Mouse (Mus musculus): ENCODE results near the gene Eif2b3.
A peak's percentile ranks its signal among the peaks of the same experiment; 100 is the strongest.

The Eif2b3 gene

DNA sequence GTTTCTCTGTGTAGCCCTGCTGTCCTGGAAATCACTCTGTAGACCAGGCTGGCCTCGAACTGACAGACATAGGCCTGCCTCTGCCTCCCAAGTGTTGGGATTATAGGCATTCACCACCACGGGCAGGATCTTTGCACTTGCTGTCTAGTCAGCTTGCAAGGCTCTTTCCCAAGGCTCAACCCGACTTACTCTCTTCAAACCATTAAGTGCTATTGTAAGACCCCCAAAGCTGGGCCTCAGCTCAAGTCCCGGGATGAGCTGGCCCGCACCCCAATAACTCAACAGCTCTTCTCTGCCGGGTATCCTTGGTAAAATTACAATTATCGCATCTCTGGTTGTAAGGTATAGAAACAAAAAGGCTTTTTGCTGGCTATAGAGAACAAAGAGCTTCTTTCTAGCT is 875 bp upstream of the Eif2b3 start:
- no peak for DNase-seq

DNA sequence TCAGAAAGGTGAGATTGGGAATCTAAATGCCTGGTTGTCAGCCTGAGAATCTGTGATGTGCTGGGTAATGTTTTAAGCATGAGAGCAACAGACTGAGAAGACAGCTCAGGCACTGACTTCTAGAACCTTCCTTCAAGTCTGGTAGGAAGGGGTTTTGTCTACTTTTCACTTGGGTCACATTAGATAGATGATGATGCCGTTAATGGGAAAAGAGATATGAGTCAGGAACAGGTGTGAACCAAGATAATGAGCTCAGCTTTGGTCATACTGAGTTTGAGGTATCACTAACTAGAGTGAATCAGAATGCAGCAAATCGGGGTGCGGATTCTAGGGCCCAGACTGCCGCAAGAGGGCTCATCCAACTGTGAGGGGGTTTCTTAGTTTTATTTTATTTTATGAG is 4.3 kb downstream of the Eif2b3 start:
- no peak for DNase-seq

DNA sequence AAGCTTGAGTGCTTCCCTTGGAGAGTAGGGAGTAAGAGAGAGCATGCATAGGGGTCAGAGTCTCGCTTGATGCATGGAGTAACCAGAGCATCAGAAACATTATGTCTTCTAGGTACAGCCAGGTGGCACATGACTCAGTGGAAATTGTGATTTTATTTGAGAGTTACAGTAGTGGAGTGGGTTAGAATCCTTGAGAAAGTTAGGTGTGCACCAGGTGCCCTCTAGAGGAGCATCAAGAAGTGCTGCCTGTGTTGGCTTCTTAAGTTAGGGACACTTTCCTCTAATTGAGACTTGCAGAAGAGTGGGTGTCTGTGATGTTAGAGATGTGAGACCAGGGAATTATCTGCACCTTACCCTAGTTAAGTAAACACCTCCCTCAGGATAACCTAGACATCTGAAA is 11.9 kb downstream of the Eif2b3 start:
- DNase-seq: peak in 1 of 2 experiments; percentile 13

DNA sequence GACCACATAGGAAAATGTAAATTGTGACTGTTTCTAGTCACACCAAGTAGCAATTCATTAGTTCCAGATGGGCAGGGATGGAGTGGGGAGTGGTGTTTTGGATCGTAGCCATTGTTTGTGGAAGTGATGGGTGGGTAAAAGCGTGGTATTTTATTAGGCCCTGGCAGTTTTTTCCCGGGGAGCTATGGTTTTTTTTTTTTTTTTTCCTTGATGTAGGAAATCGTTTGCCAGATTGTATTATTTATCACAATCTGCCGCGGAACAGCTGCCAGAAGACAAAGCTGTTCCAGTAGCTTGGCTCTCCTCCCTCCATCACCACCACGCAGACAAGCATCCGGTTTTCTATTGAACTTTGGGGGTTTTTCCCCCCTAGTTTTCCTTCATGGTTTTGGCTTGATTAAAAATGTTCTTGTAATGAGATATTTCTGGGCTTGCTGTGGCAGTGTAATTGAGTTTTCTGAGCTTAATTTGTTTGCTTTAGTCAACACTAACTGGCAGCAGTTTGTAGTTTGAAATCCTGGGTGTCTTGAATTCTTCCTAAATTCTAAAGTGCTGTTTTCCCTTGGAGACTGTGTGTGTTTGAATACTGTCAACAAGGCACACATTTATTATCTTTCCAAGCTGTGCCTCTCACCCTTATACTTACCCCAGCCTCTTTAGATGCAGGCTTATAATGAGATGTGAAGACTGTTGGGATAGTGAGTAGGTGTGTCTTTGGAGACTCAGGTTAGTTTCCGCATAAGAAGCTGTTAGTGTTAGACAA is 20.9 kb downstream of the Eif2b3 start:
- DNase-seq: peak; percentile 55 to 64

DNA sequence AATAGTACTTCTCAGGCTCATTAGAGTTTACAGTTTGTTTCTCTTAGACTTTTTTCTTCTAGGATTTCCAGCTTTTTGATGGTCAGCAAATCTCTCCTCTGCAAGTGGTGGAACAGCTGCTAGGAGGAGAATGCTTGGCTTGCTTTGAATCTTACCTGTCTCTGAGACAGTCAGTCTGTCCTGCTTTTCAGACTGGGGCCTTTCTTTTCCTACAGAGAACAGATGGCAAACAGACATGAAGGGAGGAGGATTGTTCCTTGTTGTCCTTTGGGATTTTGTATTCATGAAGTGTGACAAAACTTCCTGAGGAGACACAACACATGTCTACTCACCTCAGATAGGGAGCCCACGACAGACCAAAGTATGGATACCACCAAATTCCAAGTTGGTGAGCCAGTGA is 21.6 kb downstream of the Eif2b3 start:
- no peak for DNase-seq

DNA sequence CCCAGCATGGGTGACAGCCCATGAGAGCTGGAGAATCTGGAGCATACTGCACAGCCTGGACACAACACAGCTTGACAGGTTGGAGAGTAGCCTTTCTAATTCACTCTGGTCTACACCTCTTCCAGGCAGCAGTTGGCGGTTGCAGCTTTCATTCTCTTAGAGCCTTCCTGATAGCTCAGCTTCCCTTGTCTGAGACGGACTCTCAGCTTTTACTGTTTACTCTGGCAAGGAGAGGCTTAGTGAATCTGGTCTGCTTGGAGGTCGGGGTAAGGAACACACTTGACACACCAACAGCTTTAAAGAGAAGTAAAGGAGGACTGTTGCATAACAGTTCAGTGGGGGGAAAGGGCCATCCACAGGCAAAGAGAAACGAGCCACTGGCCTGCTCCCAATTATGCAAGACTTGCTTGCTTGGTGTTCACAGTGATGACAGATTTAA is 22.1 kb downstream of the Eif2b3 start:
- DNase-seq: peak; percentile 71 to 88

DNA sequence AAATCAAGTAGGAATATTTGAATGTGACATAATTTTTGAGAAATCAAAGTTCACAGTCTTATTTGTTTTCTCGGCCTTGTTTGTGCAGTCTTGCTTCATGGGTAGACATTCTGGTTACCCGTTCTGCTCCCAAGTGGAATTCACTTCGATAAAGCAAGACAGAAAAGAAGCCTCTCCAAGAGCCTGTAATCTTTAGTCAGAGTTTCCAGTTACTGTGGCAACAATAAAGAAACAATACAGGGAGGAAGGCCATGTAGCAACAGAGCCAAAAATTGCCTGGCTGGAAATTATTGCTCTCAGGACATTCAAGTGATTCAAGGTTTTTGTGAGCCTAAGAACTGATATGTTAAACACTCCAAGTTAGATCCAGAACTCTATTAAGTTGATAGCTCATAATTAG is 29.6 kb downstream of the Eif2b3 start:
- DNase-seq: no peak

DNA sequence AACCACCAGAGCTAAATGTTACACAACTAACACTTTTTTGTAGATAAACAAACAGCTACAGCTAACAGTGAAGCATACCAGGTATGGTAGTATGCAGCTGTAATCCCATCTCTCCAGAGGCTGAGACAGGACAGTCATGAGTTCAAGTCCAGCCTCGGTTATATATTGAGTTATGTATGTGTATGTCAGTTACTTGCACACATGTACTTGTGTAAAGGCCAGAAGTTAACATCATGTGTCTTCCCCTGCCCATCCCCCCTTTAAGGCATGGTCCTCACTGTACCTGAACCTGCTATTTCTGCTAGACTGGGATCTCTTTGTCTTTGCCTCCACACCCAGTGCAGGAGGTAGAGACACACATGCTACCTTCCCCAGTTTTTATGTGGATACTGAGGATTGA is 30.3 kb downstream of the Eif2b3 start:
- no peak for DNase-seq

DNA sequence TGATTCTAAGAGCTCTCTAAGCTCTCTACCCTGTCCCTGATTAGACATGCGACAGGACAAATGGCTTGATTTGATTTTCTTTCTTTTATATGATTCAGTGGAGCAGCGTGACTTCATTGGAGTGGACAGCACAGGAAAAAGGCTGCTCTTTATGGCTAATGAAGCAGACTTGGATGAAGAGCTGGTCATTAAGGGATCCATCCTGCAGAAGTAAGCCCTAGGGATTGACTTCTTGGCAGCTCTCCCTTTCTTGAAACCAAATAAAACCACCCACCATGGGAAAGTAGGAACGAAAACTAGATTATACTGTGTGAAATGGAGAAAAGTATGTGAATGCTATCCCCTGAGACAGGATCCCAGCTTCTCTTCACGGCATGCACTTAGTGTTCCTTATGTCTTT is 33.4 kb downstream of the Eif2b3 start:
- no peak for DNase-seq

DNA sequence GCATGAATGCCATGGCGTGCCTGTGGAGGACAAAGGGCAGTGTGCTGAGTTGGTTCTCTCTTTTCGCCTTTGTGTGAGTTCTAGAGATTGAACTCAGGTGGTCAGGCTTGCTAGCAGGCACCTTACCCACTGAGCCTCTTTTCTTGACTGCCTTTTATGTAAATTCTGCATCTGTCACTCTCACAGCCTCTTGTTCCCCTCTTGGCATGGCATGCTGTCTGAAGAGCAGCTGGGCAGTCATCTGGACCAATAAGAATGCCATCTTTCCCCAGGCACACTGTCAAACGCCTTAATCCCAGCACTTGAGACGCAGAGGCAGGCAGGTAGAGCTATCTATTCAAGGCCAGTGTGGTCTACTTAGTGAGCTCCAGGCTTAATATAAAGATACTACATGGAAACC is 34.8 kb downstream of the Eif2b3 start:
- DNase-seq: no peak

DNA sequence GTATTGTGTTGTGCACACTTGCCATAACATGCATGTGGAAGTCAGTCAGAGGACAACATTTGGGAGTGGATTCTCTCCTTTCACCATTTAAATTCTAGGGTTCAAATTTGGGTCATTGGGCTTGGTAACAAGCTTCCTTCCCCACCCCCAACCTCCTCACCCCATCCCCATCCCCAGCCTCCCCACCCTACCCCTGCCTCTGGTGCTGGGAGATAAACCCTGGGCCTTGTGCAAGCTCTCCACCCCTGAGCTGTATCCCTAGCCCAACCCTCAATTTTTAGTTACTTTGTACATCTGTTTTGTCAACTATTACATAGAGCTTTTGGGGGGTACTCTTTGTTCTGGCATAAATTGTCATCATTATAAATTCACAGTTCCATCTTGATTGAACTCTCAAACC is 36.9 kb downstream of the Eif2b3 start:
- DNase-seq: no peak

DNA sequence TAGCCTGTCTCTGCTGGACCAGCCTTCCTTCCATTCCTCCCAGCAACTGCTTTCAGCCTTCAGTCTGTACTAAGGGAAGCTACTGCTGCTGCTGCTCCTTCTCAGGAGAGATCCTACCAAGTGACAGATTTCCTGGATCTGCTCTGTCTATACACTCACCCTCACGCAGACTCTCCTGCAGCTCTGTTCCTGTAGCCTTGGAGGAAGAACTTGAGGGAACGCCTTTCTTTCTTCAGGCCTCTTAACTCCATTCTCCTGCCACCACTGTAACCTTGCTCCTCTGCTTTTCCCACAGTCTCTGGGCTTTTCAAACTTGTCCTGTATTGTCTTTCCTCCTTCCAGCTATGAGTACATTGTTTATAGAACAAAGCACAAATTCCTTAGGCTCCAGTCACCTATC is 37.3 kb downstream of the Eif2b3 start:
- no peak for DNase-seq

DNA sequence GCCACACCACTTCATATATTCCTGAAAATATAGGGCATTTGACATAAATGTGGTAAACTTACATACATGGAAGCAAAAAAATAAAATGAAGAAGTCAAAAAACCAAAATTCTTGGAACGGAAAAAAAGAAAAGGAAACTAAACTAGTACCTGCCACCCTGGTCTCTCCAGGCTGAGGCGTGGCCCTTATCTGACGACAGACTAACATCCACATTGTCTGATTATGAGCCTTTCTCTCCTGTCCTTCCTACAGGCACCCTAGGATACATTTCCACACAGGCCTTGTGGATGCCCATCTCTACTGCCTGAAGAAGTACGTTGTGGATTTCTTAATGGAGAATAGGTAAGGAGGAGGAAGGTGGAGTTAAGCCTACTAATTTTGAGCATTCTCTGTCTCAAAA is 39.3 kb downstream of the Eif2b3 start:
- no peak for DNase-seq

DNA sequence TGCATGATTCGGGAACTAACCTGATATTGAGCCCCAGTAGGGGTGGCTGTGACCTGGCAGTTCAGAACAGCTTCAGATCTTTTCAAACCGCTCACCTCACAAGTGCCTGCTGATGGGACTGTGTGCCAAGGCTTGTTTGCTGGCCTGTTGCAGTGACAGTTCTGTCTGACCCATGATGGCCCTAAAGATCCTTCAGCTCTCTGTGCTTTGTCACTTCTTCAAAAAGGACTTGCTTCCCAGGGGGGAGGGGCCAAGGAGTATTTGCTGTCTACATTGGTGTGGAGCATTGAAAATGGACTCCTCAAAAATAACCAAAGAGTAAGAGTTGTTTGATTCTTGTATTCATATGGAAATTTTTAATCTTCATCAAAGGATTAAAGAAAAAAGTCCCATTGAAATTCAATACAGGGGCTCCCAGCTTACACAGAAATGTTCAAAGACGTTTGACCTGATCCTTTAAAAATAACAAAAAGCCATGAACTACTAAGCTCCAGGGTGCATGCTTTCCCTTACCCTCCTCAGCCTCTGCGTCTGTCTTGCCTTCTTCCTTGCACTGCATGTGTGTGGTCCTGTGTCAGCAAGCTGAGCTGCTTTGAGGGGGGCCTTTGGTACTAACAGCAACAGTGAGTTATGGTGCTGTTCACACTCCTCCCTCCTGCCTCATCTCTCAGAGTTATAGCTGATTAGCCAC is 43.6 kb downstream of the Eif2b3 start:
- no peak for DNase-seq

DNA sequence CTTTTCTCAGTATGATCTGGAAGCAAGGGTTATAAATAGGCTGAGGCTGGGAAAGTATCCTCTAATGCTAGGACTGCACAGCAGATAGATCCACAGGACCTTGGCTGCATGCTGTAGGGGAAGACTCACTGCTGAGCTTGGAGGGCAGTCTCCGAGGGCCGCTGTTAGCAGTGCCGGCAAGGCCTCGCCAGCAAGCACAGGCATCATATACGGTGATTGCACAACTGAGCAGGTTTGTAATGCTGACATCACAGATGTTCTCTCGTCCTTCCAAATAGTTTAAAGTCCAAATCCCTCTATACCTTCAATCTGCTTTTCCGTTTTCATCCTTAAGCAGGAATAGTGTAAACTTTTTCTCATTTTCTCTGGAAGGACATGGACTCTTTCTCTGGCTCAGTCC is 48.8 kb downstream of the Eif2b3 start:
- no peak for DNase-seq

DNA sequence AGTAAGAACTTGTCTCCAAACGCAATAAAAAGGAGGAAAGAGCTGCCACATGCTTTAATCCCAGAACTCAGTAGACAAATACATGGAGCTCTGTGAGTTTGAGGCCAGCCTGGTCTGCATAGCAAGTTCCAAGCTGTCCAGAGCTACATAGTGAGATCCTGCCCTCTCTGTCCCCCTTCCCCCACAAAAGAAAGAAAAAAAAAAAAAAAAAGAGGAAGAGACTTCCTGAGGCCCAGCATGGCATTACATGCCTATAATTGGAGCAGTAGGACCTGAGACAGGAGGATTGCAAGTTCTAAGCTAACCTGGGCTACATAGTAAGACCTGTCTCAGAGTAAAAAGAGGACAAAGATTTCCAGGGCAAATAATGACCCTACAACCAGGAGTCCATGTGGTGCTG is 50.4 kb downstream of the Eif2b3 start:
- no peak for DNase-seq

DNA sequence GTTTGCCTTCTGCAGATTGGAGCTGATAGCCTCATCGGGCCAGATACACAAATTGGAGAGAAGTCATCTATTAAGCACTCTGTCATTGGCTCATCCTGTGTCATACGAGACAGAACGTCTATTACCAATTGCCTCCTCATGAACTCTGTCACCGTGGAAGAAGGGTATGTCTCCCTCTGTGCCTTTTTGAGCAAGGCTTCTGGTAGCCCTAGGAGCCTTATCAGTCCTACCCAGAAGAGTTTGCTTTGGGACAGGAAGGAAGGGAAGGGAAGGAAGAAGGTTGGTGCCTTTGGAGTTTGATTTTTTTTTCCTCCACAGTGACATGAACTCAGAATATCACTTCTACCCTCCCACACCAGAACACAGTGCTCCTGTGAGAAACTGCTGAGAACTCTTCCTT is 51.4 kb downstream of the Eif2b3 start:
- DNase-seq: no peak

DNA sequence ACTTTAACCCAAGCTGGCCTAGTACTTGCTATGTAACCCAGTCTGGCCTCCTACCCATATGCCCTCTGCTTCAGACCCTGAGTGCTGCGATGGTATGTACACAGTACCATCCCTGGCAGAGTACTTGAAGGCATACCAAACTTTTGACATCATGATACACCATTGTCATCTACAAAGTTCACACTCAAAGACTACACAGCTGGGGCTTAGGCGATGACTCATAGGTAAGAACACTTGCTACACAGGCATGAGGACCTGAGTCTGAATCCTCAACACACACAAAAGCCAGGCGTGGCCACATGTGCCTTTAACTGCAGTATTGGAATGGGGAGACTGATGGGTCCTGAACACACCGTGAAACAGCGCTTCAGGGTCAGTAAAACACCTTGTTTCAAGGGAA is 52.0 kb downstream of the Eif2b3 start:
- DNase-seq: no peak

DNA sequence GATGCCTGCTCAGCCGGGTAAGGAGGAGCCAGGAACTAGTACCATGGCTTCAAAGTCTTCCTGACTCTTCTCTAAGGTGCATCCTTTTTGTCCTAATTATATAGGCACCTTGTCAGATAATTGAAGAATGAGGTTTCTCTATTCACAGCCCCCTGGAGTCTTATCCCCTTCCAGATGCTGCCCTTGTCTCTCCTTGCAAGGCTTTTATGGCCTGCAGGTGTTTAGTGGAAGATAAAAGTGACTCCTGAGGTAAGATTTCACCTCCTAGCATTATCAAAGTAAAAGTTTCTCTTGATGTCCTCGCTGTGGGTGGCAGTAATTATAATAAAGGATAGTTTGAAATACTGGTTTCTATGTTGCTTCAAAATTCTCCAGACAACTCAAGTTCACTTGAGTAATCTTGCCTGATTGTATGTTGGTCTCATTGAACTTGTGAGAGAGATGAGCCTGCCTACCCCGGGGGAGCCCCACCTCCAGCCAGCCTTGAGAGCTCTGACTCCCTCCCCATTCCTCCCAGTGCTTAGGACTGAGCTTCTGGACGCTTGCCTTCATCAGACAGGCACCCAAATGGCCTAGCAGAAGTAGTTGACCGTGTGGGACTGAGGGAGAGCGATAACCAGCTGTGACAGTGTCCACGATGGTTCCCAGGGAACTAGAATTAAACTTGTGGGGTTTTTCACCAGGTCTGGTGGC is 68.9 kb downstream of the Eif2b3 start:
- no peak for DNase-seq

DNA sequence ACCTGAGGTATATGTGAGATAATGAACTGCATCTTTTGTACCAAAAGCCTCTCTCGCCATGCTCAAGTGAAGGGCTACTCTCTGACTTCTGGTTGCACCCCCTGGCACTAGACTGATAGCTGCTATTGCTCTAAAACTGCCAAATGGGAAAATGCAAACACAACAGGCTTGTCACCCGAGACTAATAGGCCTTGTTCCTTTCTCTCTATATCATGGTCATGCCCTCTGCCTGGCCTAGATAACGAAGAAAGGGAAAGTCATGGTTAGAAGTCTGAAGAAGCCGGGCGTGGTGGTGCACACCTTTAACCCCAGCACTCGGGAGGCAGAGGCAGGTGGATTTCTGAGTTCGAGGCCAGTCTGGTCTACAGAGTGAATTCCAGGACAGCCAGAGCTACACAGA is 71.4 kb downstream of the Eif2b3 start:
- no peak for DNase-seq

DNA sequence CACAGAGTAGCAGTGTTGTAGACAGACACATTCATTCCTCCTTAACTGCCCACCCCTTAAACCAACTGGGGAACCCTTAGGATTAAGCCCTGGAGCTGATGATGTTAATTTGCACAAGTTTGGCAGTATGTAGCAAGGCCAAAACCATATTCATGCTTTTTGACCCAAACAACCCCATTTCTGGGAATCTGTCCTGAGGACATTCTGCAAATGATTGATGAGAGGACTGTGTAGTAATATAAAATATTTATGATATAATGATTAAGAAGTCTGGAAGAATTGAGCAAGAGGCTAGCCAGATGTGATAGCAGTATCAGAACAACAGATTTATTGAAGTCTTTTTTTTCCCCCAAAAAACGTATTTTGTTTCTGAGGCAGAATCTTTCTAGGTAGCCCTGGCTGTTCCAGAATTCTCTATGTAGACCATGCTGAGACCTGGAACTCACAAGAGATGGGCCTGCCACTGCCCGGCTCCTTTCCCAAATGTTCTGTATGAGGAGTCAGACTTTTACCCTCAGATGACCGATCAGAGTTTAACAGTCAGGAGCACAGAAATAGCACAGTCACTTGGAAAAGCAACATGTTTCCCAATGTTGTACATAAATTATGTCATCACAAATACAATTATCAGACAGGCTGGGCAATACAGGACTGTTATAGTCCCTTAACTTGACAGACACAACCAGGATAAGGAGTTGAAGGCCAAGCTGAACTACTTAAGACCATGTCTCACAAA is 75.6 kb downstream of the Eif2b3 start:
- DNase-seq: peak; percentile 31 to 43

DNA sequence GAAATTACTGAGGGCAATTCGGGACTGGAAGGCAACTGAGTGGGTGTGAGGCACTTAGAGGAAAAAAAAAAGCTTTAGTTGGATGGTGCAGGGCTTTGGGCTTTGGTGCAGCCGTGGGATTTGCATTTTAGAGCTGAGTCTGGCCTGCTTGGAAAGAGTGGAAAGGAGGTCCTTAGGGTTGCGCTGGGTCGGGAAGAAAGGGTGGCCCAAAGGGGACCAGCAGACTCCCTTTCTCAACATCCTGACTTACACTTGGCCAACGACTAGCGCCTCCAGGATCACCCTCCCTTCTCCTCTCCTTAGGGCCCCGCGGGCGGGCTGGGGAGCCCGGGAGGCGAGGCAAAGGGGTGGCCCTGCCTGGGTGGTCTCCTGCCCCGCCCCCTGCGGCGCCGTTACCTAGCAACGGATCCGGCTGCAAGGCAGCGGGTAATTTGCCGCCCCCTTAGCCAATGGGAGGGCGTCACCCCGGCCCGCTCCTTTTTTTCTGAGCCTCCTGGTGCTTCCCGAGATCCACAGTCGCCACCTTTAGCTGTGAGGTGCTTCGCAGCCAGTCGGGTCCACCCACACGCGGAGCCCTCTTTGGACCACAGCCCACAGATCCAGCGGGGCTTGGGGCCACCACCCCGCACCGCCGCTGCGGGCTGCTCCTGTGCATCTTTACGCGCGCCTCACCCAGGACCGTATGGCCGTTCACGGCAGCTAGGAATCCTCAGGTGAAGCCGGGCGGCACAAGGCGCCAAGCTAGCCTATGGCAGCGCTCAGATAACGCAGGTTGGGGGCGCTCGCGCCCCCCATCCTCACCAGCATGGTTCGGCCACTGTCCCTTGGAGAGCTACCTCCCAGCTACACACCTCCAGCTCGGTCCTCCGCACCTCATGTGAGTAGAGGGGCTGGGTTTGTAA is 76.6 kb downstream of the Eif2b3 start, which contains the start of gene Ptch2:
Gene Ptch2 (plus strand): TSS at position 525 of the 902 bp plus-strand sequence.
- peak; percentile 79 to 83 for DNase-seq
